Comparison of ENCODE assay signal across 38 mouse cellular contexts in genomic region chr12:102739096-102739495, GRCm38 (mm10). TPM values are rescaled to one million over a fixed set of nuclear protein-coding genes. Genes with fewer than 3 reads are reported as not detected.
"Had no signal": no experiment of that assay in that cellular context is flagged by ENCODE, and none has a peak within 500 bp of the region (broad histone marks: within the 10 kb centered on the region; RNA-seq: fewer than 3 reads in every experiment).

No protein-coding gene starts in this region.

- H3K9me3 ChIP-seq: embryonic facial prominence, embryonic 10.5 days; embryonic facial prominence, embryonic 12.5 days; embryonic facial prominence, embryonic 13.5 days; embryonic facial prominence, embryonic 15.5 days; forebrain, embryonic 10.5 days; forebrain, embryonic 12.5 days; forebrain, embryonic 13.5 days; forebrain, embryonic 15.5 days had no signal

- H3K27ac ChIP-seq: embryonic facial prominence, embryonic 10.5 days; embryonic facial prominence, embryonic 12.5 days; embryonic facial prominence, embryonic 13.5 days; embryonic facial prominence, embryonic 15.5 days; forebrain, embryonic 10.5 days; forebrain, embryonic 12.5 days; forebrain, embryonic 13.5 days; forebrain, embryonic 15.5 days; gastrocnemius, adult 2 months; heart, adult 2 months had no signal

- H3K4me3 ChIP-seq: embryonic facial prominence, embryonic 10.5 days; embryonic facial prominence, embryonic 12.5 days; embryonic facial prominence, embryonic 13.5 days; embryonic facial prominence, embryonic 15.5 days; erythroblast, embryonic 14.5 days; forebrain, embryonic 10.5 days; forebrain, embryonic 12.5 days; forebrain, embryonic 13.5 days; forebrain, embryonic 15.5 days; gastrocnemius, adult 2 months; heart, adult 2 months had no signal

- H3K9ac ChIP-seq: embryonic facial prominence, embryonic 12.5 days; embryonic facial prominence, embryonic 13.5 days; embryonic facial prominence, embryonic 15.5 days; forebrain, embryonic 12.5 days; forebrain, embryonic 13.5 days; forebrain, embryonic 15.5 days; forebrain, postnatal 0 days had no signal

- H3K36me3 ChIP-seq: forebrain, embryonic 15.5 days had no signal

- DNase-seq: cerebellum, adult 9-11 months; cerebellum, postnatal 10 days; cerebellum, postnatal 14 days; cerebellum, postnatal 25 days; cerebellum, postnatal 36 days; embryo, embryonic 11 days; forebrain, postnatal 0 days; gastrocnemius, adult 2 months; gastrocnemius, postnatal 10 days; gastrocnemius, postnatal 14 days; gastrocnemius, postnatal 25 days; gastrocnemius, postnatal 36 days; heart, adult 11 months had no signal

- H3K4me2 ChIP-seq: embryonic facial prominence, embryonic 12.5 days; embryonic facial prominence, embryonic 13.5 days; embryonic facial prominence, embryonic 15.5 days; forebrain, embryonic 12.5 days; forebrain, embryonic 13.5 days; forebrain, embryonic 15.5 days; heart, embryonic 11.5 days had no signal

- ATAC-seq: forebrain, embryonic 13.5 days; forebrain, embryonic 14.5 days; forebrain, embryonic 15.5 days; forebrain, embryonic 16.5 days; forebrain, postnatal 0 days had no signal

- H3K27me3 ChIP-seq: embryonic facial prominence, embryonic 12.5 days; embryonic facial prominence, embryonic 13.5 days; embryonic facial prominence, embryonic 15.5 days; forebrain, embryonic 12.5 days; forebrain, embryonic 13.5 days; forebrain, embryonic 15.5 days had no signal

RNA-seq across cellular contexts. Expression of gene Moap1, which starts 4.4 kb away (rescaled TPM):
- polyA plus RNA-seq: erythroblast, embryonic 14.5 days had no signal

RNA-seq across cellular contexts. Expression of gene Gm28051, which starts 18.5 kb away (rescaled TPM):
- total RNA-seq: common myeloid progenitor, adult 5-6 weeks; forebrain, postnatal 0 days; gastrocnemius, adult 18-20 months; gastrocnemius, adult 2 months; gastrocnemius, adult 8-10 months; gastrocnemius, postnatal 10 days; gastrocnemius, postnatal 14 days; gastrocnemius, postnatal 25 days; gastrocnemius, postnatal 36 days; gastrocnemius, postnatal 4 days; granulocyte monocyte progenitor cell, adult 5-6 weeks; heart, adult 2 months; heart, adult 8-10 months had no signal
- polyA plus RNA-seq: cortical plate, adult 2 months; embryonic facial prominence, embryonic 10.5 days; embryonic facial prominence, embryonic 11.5 days; embryonic facial prominence, embryonic 12.5 days; embryonic facial prominence, embryonic 13.5 days; embryonic facial prominence, embryonic 14.5 days; embryonic facial prominence, embryonic 15.5 days; erythroblast, embryonic 14.5 days; forebrain, embryonic 10.5 days; forebrain, embryonic 11.5 days; forebrain, embryonic 12.5 days; forebrain, embryonic 13.5 days; forebrain, embryonic 14.5 days; forebrain, embryonic 15.5 days; forebrain, embryonic 16.5 days; forebrain, postnatal 0 days; frontal cortex, adult 2 months; gonadal fat pad, adult 2 months; heart, adult 2 months; heart, embryonic 11.5 days had no signal
